Mouse (Mus musculus) intestine, embryonic 16.5 days (tissue): ENCODE results near the gene Ltb4r2. TPM values are rescaled to one million over a fixed set of nuclear protein-coding genes. Genes with fewer than 3 reads are reported as not detected.
"Not testable (repeated sequence)": the region's sequence is repeated elsewhere in the genome, so short reads cannot be mapped to it uniquely, and the experiment has no call there.

ENCODE experiments used
- ATAC-seq: fragments of 200-750 bp; cut with Nextera tagmentation; 2 replicates; pipeline ENCODE4 v1.8.0; 2017; ENCODE audit warnings: moderate TSS enrichment, moderate library complexity
- H3K27ac ChIP-seq: fragments of 300-500 bp; sonication (generic); 2 replicates; pipeline ENCODE4 v1.5.1; 2014; ENCODE audit warnings: mild to moderate bottlenecking, low read length
- H3K27me3 ChIP-seq: fragments of 300-500 bp; sonication (generic); replicated peaks from 2 replicates; pipeline ENCODE4 v1.6.1; 2014; ENCODE audit warnings: low read length, control low read depth, mixed read lengths; ENCODE audit not compliant: control insufficient read depth, insufficient read depth
- H3K36me3 ChIP-seq: fragments of 300-500 bp; sonication (generic); 2 replicates; pipeline ENCODE4 v1.6.1; 2014; ENCODE audit warnings: low read length, control low read depth; ENCODE audit not compliant: control insufficient read depth, insufficient read depth
- H3K4me1 ChIP-seq: fragments of 300-500 bp; sonication (generic); 2 replicates; pipeline ENCODE4 v1.6.1; 2014; ENCODE audit warnings: low read length, control low read depth, mixed read lengths; ENCODE audit not compliant: control insufficient read depth, insufficient read depth
- H3K4me2 ChIP-seq: fragments of 300-500 bp; sonication (generic); 2 replicates; pipeline ENCODE4 v1.6.1; 2014; ENCODE audit warnings: low read depth, low read length, control low read depth
- H3K4me3 ChIP-seq: fragments of 300-500 bp; sonication (generic); 2 replicates; pipeline ENCODE4 v1.5.1; 2014; ENCODE audit warnings: mild to moderate bottlenecking, low read length
- H3K9ac ChIP-seq: fragments of 300-500 bp; sonication (generic); 2 replicates; pipeline ENCODE4 v1.6.1; 2014; ENCODE audit warnings: low read depth, low read length
- H3K9me3 ChIP-seq: fragments of 300-500 bp; sonication (generic); 2 replicates; pipeline ENCODE4 v1.6.1; 2016; ENCODE audit warnings: low read length, control low read depth; ENCODE audit not compliant: control insufficient read depth
- WGBS: fragments of 180-500 bp; shearing (Covaris S2); extraction: QIAGEN DNeasy Blood & Tissue Kit; methylation state at CpG from one replicate; pipeline ENCODE4 v1.1.7; 2014; 5-methylcytosine and 5-hydroxymethylcytosine counted together
- polyA plus RNA-seq: library from polyadenylated mRNA; unstranded; fragments of >200 nt; fragmentation: Nextera tagmentation; extraction: Ambion mirVana; gene quantifications from 2 replicates; pipeline ENCODE4 v1.2.1, GENCODE M21; 2015

Gene Ltb4r2
- polyA plus RNA-seq, 1 experiment from 2014 or later: 0.35 TPM

- WGBS: 88% methylated on average over 10 of the region's 10 CpGs
- Histone ChIP-seq H3K9ac (no peak overlapping the region), H3K27ac (no peak overlapping the region), H3K4me1 (peaks cover 25% of the 10 kb centered on the region), H3K27me3 (no peaks in the 10 kb centered on the region), H3K4me3 (no peak overlapping the region), H3K9me3 (no peaks in the 10 kb centered on the region), H3K4me2 (peak overlapping the region; percentile 98), H3K36me3 (peaks cover 12% of the 10 kb centered on the region; the same call in 1 of the 2 replicates)
- no peak for ATAC-seq
Measured at GRCm38 (mm10) chr14:55747051-55747847, 14.0 kb upstream of the Ltb4r2 start.

DNA sequence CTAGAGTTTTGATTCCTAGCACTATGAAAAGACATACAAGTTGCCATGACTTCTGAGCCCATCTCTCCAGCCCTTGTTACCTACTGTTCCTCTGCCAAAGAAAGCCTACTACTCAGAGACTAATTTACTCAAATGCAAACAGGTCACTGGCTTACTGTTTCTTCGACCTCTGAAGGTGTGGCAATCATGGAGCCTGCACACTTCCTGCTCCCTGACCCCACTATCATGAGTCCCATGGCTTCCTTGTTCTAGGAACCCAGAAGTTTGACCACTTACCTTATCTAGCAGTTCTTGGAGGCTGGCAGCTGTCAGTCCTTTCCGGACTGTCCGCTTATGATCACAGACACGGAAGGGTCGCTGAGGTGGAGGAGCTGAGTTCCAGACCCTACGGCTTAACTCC is 3.7 kb upstream of the Ltb4r2 start:
- Histone ChIP-seq H3K36me3 (peaks cover 18% of the 10 kb centered on the region), H3K27ac (peak overlapping the region; percentile 88), H3K9ac (peak overlapping the region; percentile 55), H3K4me2 (peak overlapping the region; percentile 40), H3K4me1 (peaks cover 15% of the 10 kb centered on the region), H3K4me3 (peak overlapping the region; percentile 37), H3K9me3 (no peaks in the 10 kb centered on the region), H3K27me3 (peaks cover 12% of the 10 kb centered on the region)
- 69% methylated on average over 6 of the region's 6 CpGs for WGBS
- ATAC-seq: peak; percentile 27

DNA sequence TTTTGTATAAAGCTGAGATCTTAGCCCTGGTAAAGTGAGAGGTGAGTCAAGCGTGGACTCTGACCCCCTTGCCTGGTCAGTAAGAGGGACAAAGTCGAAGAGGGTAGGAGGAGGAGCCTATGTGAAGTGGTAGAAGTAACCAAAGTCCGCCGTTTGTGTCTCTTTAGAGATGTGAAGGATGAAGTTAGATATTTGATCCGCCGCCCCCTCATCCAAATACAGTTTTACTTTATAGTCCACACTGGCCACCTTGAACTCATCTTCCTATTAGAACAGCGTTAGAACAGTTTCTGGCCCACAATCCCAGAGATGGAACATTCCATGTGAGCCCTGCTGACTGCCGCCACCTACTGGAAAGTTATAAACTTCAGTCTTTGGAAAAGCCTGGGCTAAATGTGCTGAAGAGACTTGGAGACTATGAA is 2.9 kb upstream of the Ltb4r2 start, which contains the start of gene Cideb:
Gene Cideb (minus strand): TSS at position 96 of the 422 bp plus-strand sequence.
- H3K9me3 ChIP-seq: no peaks in the 10 kb centered on the region
- H3K27me3 ChIP-seq: peaks cover 12% of the 10 kb centered on the region
- H3K4me2 ChIP-seq: peak within 1 kb of the TSS; percentile 40
- H3K36me3 ChIP-seq: peaks cover 14% of the 10 kb centered on the region
- WGBS: 12% methylated on average over 8 of the region's 8 CpGs
- H3K9ac ChIP-seq: peak within 1 kb of the TSS; percentile 55
- ATAC-seq: peak; percentile 81
- peak within 1 kb of the TSS; percentile 88 for H3K27ac ChIP-seq
- peak within 1 kb of the TSS; percentile 37 for H3K4me3 ChIP-seq
- H3K4me1 ChIP-seq: peaks cover 19% of the 10 kb centered on the region

GRCm38 (mm10) chr14:55760156-55760555 is 1.1 kb upstream of the Ltb4r2 start:
- not testable (repeated sequence) for H3K9me3 ChIP-seq, H3K27ac ChIP-seq, H3K36me3 ChIP-seq
- peak overlapping the region; percentile 22; the same call in 1 of the 2 replicates for H3K9ac ChIP-seq
- peaks cover 12% of the 10 kb centered on the region for H3K27me3 ChIP-seq
- H3K4me3 ChIP-seq: peak overlapping the region; percentile 18
- WGBS: 2% methylated on average over 6 of the region's 6 CpGs
- peaks cover 19% of the 10 kb centered on the region for H3K4me1 ChIP-seq
- H3K4me2 ChIP-seq: peak overlapping the region; percentile 31
- peak; percentile 10; the same call in 1 of the 2 replicates for ATAC-seq

- peak overlapping the region; percentile 1 for H3K27ac ChIP-seq
Measured at GRCm38 (mm10) chr14:55762001-55762821, 983 bp downstream of the Ltb4r2 start.

GRCm38 (mm10) chr14:55763166-55763565 is 1.9 kb downstream of the Ltb4r2 start:
- H3K4me1 ChIP-seq: peaks cover 23% of the 10 kb centered on the region

More at GRCm38 (mm10) chr14:55762001-55762821, 983 bp downstream of the Ltb4r2 start:
- Histone ChIP-seq H3K4me3 (peak overlapping the region; percentile 66), H3K9ac (peak overlapping the region; percentile 84), H3K9me3 (no peaks in the 10 kb centered on the region), H3K4me1 (peaks cover 19% of the 10 kb centered on the region), H3K4me2 (peak overlapping the region; percentile 100), H3K27me3 (peaks cover 18% of the 10 kb centered on the region), H3K36me3 (no peaks in the 10 kb centered on the region)
- peak; percentile 52 for ATAC-seq
- under 1% methylated on average over 77 of the region's 77 CpGs for WGBS

DNA sequence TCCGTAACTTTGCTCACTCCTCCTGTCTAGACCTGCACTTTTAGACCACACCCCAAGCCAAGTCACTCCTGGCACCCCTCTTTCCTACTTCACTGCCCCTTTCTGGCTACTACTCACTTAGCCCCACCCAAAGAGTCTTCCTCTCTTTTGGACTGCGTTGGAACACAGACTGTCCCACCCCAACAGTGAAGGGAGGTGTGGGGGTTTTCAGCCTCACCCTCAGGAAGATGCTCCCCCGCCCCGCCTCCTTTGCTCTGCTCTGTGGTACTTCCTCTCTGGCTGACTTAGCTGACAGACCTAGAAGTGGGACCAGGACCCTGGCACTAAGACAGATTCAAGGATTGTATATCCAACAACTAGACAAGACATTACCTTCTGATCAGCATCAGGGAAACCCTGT is 4.5 kb downstream of the Ltb4r2 start, which contains the start of gene Ltb4r1:
Gene Ltb4r1 (plus strand): TSS at position 267 of the 400 bp plus-strand sequence.
- no peak within 1 kb of the TSS for H3K4me2 ChIP-seq
- H3K9me3 ChIP-seq: no peaks in the 10 kb centered on the region
- H3K4me1 ChIP-seq: peaks cover 22% of the 10 kb centered on the region
- no peak for ATAC-seq
- 63% methylated on average over 4 of the region's 4 CpGs for WGBS
- H3K27me3 ChIP-seq: peaks cover 22% of the 10 kb centered on the region
- H3K36me3 ChIP-seq: no peaks in the 10 kb centered on the region
- H3K4me3 ChIP-seq: no peak within 1 kb of the TSS
- H3K27ac ChIP-seq: no peak within 1 kb of the TSS
- no peak within 1 kb of the TSS for H3K9ac ChIP-seq

More at GRCm38 (mm10) chr14:55763166-55763565, 1.9 kb downstream of the Ltb4r2 start:
- Histone ChIP-seq H3K9me3 (no peaks in the 10 kb centered on the region), H3K9ac (no peak overlapping the region), H3K4me2 (0 out of 2 replicates have a peak overlapping the region, but pooled peaks have one; percentile 100), H3K4me3 (no peak overlapping the region), H3K27me3 (peaks cover 23% of the 10 kb centered on the region), H3K27ac (peak overlapping the region; percentile 1; the same call in 1 of the 2 replicates), H3K36me3 (no peaks in the 10 kb centered on the region)
- 63% methylated on average over 7 of the region's 7 CpGs for WGBS
- ATAC-seq: no peak

- peak; percentile 68 for ATAC-seq
- Histone ChIP-seq H3K27me3 (peaks cover 11% of the 10 kb centered on the region), H3K9ac (peak overlapping the region; percentile 71)
Measured at GRCm38 (mm10) chr14:55767519-55768414, 6.5 kb downstream of the Ltb4r2 start.

More at GRCm38 (mm10) chr14:55767519-55768414, 6.5 kb downstream of the Ltb4r2 start:
- no peak overlapping the region for H3K27ac ChIP-seq
- peak overlapping the region; percentile 45 for H3K4me3 ChIP-seq
- no peaks in the 10 kb centered on the region for H3K9me3 ChIP-seq
- peak overlapping the region; percentile 92 for H3K4me2 ChIP-seq
- WGBS: 11% methylated on average over 52 of the region's 52 CpGs
- peaks cover 14% of the 10 kb centered on the region for H3K4me1 ChIP-seq
- no peaks in the 10 kb centered on the region for H3K36me3 ChIP-seq
